Mouse (Mus musculus) heart, adult 2 months (tissue): ENCODE data around the gene Stat6.

Experiments used
- CTCF ChIP-seq: fragments of 200-600 bp; IDR thresholded peaks from 2 replicates; pipeline ENCODE4 v1.8.1; 2022; ENCODE audit warnings: antibody characterized with exemption, mild to moderate bottlenecking, moderate library complexity
- EP300 ChIP-seq: fragments of 200-500 bp; IDR thresholded peaks from 2 replicates; pipeline ENCODE4 v1.6.1; 2011; ENCODE audit warnings: low read depth, low read length, control low read depth; ENCODE audit not compliant: insufficient read depth
- POLR2A ChIP-seq: fragments of 200-500 bp; IDR thresholded peaks from 2 replicates; pipeline ENCODE4 v1.6.1; 2011; ENCODE audit warnings: mild to moderate bottlenecking, low read depth, low read length, control low read depth; ENCODE audit not compliant: insufficient read depth

GRCm38 (mm10) chr10:127599252-127599651 is 43.5 kb upstream of the Stat6 start:
- TF ChIP-seq CTCF (no peak), EP300 (no peak), POLR2A (no peak)
